Mouse (Mus musculus) CH12.LX (cell line): Measurements from ENCODE around the gene Nme6. TPM values are rescaled to one million over a fixed set of nuclear protein-coding genes. Genes with fewer than 3 reads are reported as not detected.
A peak's percentile ranks its signal among the peaks of the same experiment; 100 is the strongest.

Experiments used
- DNase-seq: peaks from one replicate; pipeline ENCODE4 v3.0.0-alpha.2; 2013; ENCODE audit errors: extremely low read depth
- H3K27ac ChIP-seq: 2 replicates; pipeline ENCODE4 v1.5.1; 2012; ENCODE audit warnings: low read depth, mild to moderate bottlenecking, control low read depth, moderate library complexity; ENCODE audit not compliant: insufficient read depth
- H3K27me3 ChIP-seq: replicated peaks from 2 replicates; pipeline ENCODE3; 2012; ENCODE audit warnings: inconsistent platforms
- H3K36me3 ChIP-seq, 2 experiments: replicated peaks in 1 of 2; 2 replicates each; pipeline versions ENCODE3 to v1.6.1; 2012; ENCODE audit warnings: inconsistent platforms in 1 of 2, low read length in 1 of 2, mild to moderate bottlenecking in 1 of 2, mixed read lengths in 1 of 2, moderate library complexity in 1 of 2; ENCODE audit not compliant: control insufficient read depth in 1 of 2, insufficient read depth in 1 of 2
- H3K4me1 ChIP-seq, 2 experiments: 2 replicates each; pipeline ENCODE4 v1.6.1; 2012; ENCODE audit warnings: inconsistent platforms in 1 of 2, moderate library complexity in 1 of 2; ENCODE audit not compliant: insufficient read depth in 2 of 2, control insufficient read depth in 1 of 2
- H3K4me2 ChIP-seq: 2 replicates; pipeline ENCODE4 v1.6.1; 2012; ENCODE audit warnings: low read depth, mild to moderate bottlenecking, control low read depth; ENCODE audit not compliant: poor library complexity, insufficient read depth, severe bottlenecking
- H3K4me3 ChIP-seq, 3 experiments: fragments of 150-350 bp in 1 of 3; sonication (generic) in 1 of 3; replicated peaks in 1 of 3; 2 replicates each; pipeline versions ENCODE3 to v1.5.1; 2011 to 2012; ENCODE audit warnings: low read depth in 2 of 3, low read length in 2 of 3, mild to moderate bottlenecking in 2 of 3, moderate library complexity in 2 of 3, control low read depth in 1 of 3, improper control_type of control experiment in 1 of 3, inconsistent platforms in 1 of 3, mixed read lengths in 1 of 3; ENCODE audit not compliant: poor library complexity in 1 of 3
- H3K79me2 ChIP-seq: replicated peaks from 2 replicates; pipeline ENCODE4 v1.6.1; 2012; ENCODE audit warnings: mild to moderate bottlenecking, moderate library complexity; ENCODE audit not compliant: control insufficient read depth, poor library complexity, insufficient read depth, severe bottlenecking; ENCODE audit errors: extremely low read depth
- H3K9ac ChIP-seq: 2 replicates; pipeline ENCODE4 v1.6.1; 2012; ENCODE audit warnings: low read depth, mild to moderate bottlenecking, control low read depth, moderate library complexity; ENCODE audit not compliant: insufficient read depth
- H3K9me3 ChIP-seq: replicated peaks from 2 replicates; pipeline ENCODE3; 2012; ENCODE audit warnings: low read length, inconsistent platforms, mixed read lengths
- BHLHE40 ChIP-seq: IDR thresholded peaks from 2 replicates; pipeline ENCODE4 v1.6.1; 2011; ENCODE audit warnings: mild to moderate bottlenecking, low read depth, low read length, improper control_type of control experiment
- CHD2 ChIP-seq: IDR thresholded peaks from 2 replicates; pipeline ENCODE4 v1.6.1; 2011; ENCODE audit warnings: low read length, improper control_type of control experiment
- E2F4 ChIP-seq: IDR thresholded peaks from 2 replicates; pipeline ENCODE4 v1.6.1; 2011; ENCODE audit warnings: low read depth, low read length, improper control_type of control experiment; ENCODE audit not compliant: insufficient replicate concordance
- ELF1 ChIP-seq: IDR thresholded peaks from 2 replicates; pipeline ENCODE4 v1.6.1; 2014; ENCODE audit warnings: low read depth, mild to moderate bottlenecking, inconsistent platforms, low read length, improper control_type of control experiment
- EP300 ChIP-seq: IDR thresholded peaks from 2 replicates; pipeline ENCODE4 v1.6.1; 2011; ENCODE audit warnings: low read length, improper control_type of control experiment
- ETS1 ChIP-seq: conservative IDR thresholded peaks from 2 replicates; pipeline ENCODE4 v1.6.1; 2012; ENCODE audit warnings: low read depth, mild to moderate bottlenecking, inconsistent platforms, low read length, improper control_type of control experiment, moderate library complexity
- IRF4 ChIP-seq: IDR thresholded peaks from 2 replicates; pipeline ENCODE4 v1.6.1; 2014; ENCODE audit warnings: low read depth, mild to moderate bottlenecking, inconsistent platforms, low read length, improper control_type of control experiment
- JUN ChIP-seq: IDR thresholded peaks from 2 replicates; pipeline ENCODE4 v1.6.1; 2011; ENCODE audit warnings: low read depth, mild to moderate bottlenecking, low read length, improper control_type of control experiment, moderate library complexity; ENCODE audit not compliant: insufficient read depth
- MAFK ChIP-seq: IDR thresholded peaks from 2 replicates; pipeline ENCODE4 v1.6.1; 2011; ENCODE audit warnings: low read length, improper control_type of control experiment; ENCODE audit not compliant: insufficient replicate concordance
- MEF2A ChIP-seq: IDR thresholded peaks from 2 replicates; pipeline ENCODE4 v1.6.1; 2014; ENCODE audit warnings: low read depth, mild to moderate bottlenecking, inconsistent platforms, low read length, improper control_type of control experiment, borderline replicate concordance
- MXI1 ChIP-seq: IDR thresholded peaks from 2 replicates; pipeline ENCODE4 v1.6.1; 2011; ENCODE audit warnings: mild to moderate bottlenecking, low read depth, low read length, improper control_type of control experiment
- PAX5 ChIP-seq: IDR thresholded peaks from 2 replicates; pipeline ENCODE4 v1.6.1; 2012; ENCODE audit warnings: low read length, inconsistent platforms, mixed read lengths
- POLR2A ChIP-seq: IDR thresholded peaks from 2 replicates; pipeline ENCODE4 v1.6.1; 2011; ENCODE audit warnings: low read depth, mild to moderate bottlenecking, improper control_type of control experiment, low read length
- RAD21 ChIP-seq: IDR thresholded peaks from 2 replicates; pipeline ENCODE4 v1.6.1; 2011; ENCODE audit warnings: low read depth, mild to moderate bottlenecking, low read length, improper control_type of control experiment, moderate library complexity
- RCOR1 ChIP-seq: conservative IDR thresholded peaks from 2 replicates; pipeline ENCODE4 v1.6.1; 2012; ENCODE audit warnings: low read depth, mild to moderate bottlenecking, inconsistent platforms, low read length, improper control_type of control experiment
- SIN3A ChIP-seq: IDR thresholded peaks from 2 replicates; pipeline ENCODE4 v1.6.1; 2012; ENCODE audit warnings: low read length, improper control_type of control experiment, inconsistent platforms
- UBTF ChIP-seq: IDR thresholded peaks from 2 replicates; pipeline ENCODE4 v1.6.1; 2012; ENCODE audit warnings: low read depth, mild to moderate bottlenecking, inconsistent platforms, low read length, improper control_type of control experiment, moderate library complexity
- USF1 ChIP-seq: IDR thresholded peaks from 2 replicates; pipeline ENCODE4 v1.6.1; 2014; ENCODE audit warnings: low read depth, mild to moderate bottlenecking, inconsistent platforms, low read length, improper control_type of control experiment
- USF2 ChIP-seq: conservative IDR thresholded peaks from 2 replicates; pipeline ENCODE4 v1.6.1; 2011; ENCODE audit warnings: low read depth, low read length, improper control_type of control experiment
- ZC3H11A ChIP-seq: IDR thresholded peaks from 2 replicates; pipeline ENCODE4 v1.6.1; 2012; ENCODE audit warnings: low read depth, mild to moderate bottlenecking, inconsistent platforms, low read length, improper control_type of control experiment
- dilution Hi-C: fragments of 300-500 bp; cut with MboI; formaldehyde crosslinking; loops from 2 replicates; pipeline ENCODE4 v1.14.3; 2020; ENCODE audit warnings: low sequenced_read_pairs; ENCODE audit not compliant: extremely low pct_unique_long_range_greater_than_20kb, extremely low pct_ligation_motif_present
- in situ Hi-C: fragments of 300-500 bp; cut with MboI; formaldehyde crosslinking; loops from 3 replicates; pipeline ENCODE4 v1.14.3; 2019; ENCODE audit warnings: low sequenced_read_pairs, low pct_ligation_motif_present, low pct_unique_long_range_greater_than_20kb, mixed read lengths
- polyA plus RNA-seq: library from polyadenylated mRNA; unstranded; fragments of >175 nt; gene quantifications from 2 replicates; pipeline ENCODE4 v1.2.1, GENCODE M21; 2012; ENCODE audit warnings: low read depth; ENCODE audit not compliant: insufficient read length
- total RNA-seq, 2 experiments: library from RNA; depleted of rRNA; stranded (reverse); fragments of 300-350 nt in 1 of 2; fragments of >200 nt in 1 of 2; gene quantifications; 2 replicates each; pipeline ENCODE4 v1.2.3; 2012 to 2014

The Nme6 gene
- total and polyA plus RNA-seq, 3 experiments, result 73.1 to 110 (median 76.2) TPM

DNA sequence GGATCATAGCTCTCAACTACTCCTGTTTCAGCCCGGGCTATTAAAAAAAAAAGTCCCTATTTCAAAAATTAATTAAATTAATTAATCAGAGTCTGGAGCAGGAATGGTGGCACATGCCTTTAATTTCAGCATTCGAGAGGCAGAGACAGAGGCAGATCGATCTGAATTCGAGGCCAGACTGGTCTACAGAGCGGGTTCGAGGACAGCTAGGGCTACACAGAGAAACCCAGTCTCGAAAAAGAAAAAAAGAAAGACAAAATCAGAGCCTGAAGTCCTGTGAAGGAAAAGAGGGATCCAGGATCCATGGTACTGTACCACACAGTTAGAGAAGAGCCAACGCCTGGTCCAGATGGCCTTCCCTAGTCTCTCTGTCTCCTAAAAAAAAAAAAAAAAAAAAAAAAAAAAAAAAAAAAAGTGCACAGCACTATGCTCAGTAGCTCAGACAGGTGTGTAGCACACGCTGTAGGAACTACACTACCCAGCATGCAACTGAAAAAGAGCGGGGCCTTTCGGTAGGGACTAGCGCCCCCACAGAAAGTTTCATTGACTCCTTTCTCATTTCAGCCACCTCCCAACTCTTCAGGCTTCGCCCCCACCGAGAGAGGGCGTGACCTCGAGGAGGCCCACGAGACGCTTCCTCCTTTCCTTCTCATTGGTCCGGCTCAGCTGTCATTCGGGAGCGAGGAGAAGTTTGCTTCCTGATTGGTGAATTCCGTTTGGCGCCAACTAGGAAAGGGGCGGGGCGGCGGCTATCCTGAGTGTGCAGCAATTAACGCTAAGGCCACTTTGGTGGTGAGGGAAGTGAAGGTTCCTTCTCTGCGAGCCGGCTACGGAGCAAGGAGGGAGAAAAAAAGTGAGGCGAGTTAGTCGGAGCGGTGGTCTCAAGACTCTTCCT, 42.5 kb downstream of the Nme6 start, which contains the start of gene Cdc25a (continued):
- no peak for TF ChIP-seq MAFK
- peak; percentile 86 for TF ChIP-seq ELF1
- TF ChIP-seq ETS1, result no peak
- TF ChIP-seq POLR2A, result peak; percentile 98
- TF ChIP-seq CHD2, result peak; percentile 85
- TF ChIP-seq PAX5, result no peak
- TF ChIP-seq JUN, result no peak; the same call in 1 of the 2 replicates
- peak; percentile 56 for TF ChIP-seq USF1
- peak; percentile 74 for TF ChIP-seq MEF2A
- peak; percentile 33; the same call in 1 of the 2 replicates for TF ChIP-seq USF2
- TF ChIP-seq IRF4, result peak; percentile 85
- TF ChIP-seq EP300, result no peak
- no peak; the same call in 1 of the 2 replicates for TF ChIP-seq RAD21

DNA sequence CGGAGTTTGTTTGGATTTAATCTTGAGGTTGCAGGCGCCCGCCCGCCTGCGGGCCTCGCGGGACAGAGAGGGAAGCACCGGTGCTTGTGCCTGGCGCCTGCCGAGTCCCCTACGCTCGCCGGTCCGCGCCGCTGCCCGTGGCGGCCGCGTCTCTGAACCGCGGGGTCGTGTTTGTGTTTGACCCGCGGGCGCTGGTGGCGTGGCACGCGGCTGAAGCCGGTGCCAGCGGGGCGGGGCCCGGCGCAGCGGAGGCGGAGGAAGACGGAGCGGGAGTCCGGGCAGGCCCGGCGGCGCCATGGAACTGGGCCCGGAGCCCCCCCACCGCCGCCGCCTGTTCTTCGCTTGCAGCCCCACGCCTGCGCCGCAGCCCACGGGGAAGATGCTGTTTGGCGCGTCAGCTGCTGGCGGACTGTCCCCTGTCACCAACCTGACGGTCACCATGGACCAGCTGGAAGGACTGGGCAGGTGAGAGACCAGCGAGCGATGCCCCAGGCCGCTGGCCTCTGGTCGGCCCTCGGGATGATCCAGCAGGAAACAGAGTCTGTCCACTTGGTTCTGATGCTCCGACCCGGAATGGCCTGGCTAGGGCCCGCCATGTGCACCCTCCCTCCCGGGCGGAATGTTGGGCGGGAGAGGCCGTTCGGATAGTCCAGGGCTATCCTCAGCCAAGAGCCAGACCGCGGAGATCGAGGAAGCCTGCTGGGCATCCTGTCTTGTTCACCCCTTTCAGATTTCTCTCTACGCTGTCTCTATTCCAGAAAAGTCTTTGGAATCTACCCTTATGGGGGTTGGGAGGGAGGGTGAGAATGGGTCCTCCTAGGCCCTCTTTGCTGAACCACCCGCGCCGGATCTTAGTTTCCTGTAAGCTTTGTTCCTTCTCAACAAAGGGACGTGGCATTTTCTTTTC, 43.4 kb downstream of the Nme6 start:
- Histone ChIP-seq H3K79me2 (peaks cover 44% of the 10 kb centered on the region), H3K9ac (peak overlapping the region; percentile 90), H3K9me3 (no peaks in the 10 kb centered on the region), H3K4me1 (peaks cover 2 to 38% of the 10 kb centered on the region in 2 experiments; a peak in 3 of 4 replicates), H3K4me2 (peak overlapping the region; percentile 95; the same call in 1 of the 2 replicates), H3K27ac (peak overlapping the region; percentile 17), H3K4me3 (peak overlapping the region; percentile 87 to 97 (median 92)), H3K36me3 (peaks cover 25 to 35% of the 10 kb centered on the region in 2 experiments), H3K27me3 (no peaks in the 10 kb centered on the region)
- TF ChIP-seq IRF4 (no peak), BHLHE40 (no peak), SIN3A (0 out of 2 replicates have a peak, but pooled peaks have one; percentile 18), POLR2A (0 out of 2 replicates have a peak, but pooled peaks have one; percentile 8), ZC3H11A (no peak), MXI1 (peak; percentile 17; the same call in 1 of the 2 replicates), UBTF (peak; percentile 91; the same call in 1 of the 2 replicates), RCOR1 (no peak), E2F4 (0 out of 2 replicates have a peak, but pooled peaks have one; percentile 34)
- dilution Hi-C loops (no loop called here), in situ Hi-C loops (no loop called here)
- DNase-seq, result no peak
